Mouse (Mus musculus): ENCODE measurements around the gene Gm11541. TPM values are rescaled to one million over a fixed set of nuclear protein-coding genes. Genes with fewer than 3 reads are reported as not detected.

The Gm11541 gene
- not detected in 2 replicates for polyA plus RNA-seq (2016; fragmentation: Nextera tagmentation; extraction: Ambion mirVana)

DNA sequence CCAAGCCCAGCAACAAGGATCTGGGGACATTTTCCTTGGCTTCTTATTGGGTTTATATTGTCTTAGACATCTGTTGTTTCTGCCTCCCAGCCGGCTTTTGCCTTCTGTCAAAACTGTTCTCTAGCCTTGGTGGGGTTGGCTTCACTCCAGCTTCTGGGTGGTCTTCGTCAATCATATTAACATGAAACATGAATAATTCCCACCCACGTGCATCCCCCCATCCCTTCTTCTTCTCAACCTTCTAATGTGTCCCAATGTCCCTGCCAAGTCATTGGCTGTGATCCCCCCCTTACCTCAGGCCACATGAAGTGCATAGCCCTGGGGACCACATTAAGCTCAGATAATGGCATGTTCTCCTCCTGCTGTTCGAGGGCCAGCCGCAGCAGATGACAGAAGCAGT lies at the start of gene Gm11541:
Gene Gm11541, minus strand, starts transcription at position 28 of the 400 bp plus-strand sequence.
- Histone ChIP-seq H3K27ac (no peak within 1 kb of the TSS), H3K27me3 (replicated peaks) (peaks cover 18% of the 10 kb centered on the region; the same call in 1 of the 2 replicates), H3K9me3 (replicated peaks) (no peaks in the 10 kb centered on the region), H3K4me3 (no peak within 1 kb of the TSS), H3K4me2 (no peak within 1 kb of the TSS), H3K36me3 (no peaks in the 10 kb centered on the region), H3K4me1 (no peaks in the 10 kb centered on the region), H3K9ac (no peak within 1 kb of the TSS)
- no peak for ATAC-seq
- WGBS (ENCODE audit: insufficient replicate concordance) = 64% methylated on average over 5 of the region's 5 CpGs

GRCm38 (mm10) chr11:94752946-94753713 lies 48.8 kb upstream of the Gm11541 start:
- Histone ChIP-seq H3K4me2 (no peak overlapping the region), H3K27ac (no peak overlapping the region), H3K9me3 (replicated peaks) (no peaks in the 10 kb centered on the region), H3K27me3 (replicated peaks) (peaks cover 6% of the 10 kb centered on the region; the same call in 1 of the 2 replicates), H3K4me1 (no peaks in the 10 kb centered on the region), H3K4me3 (no peak overlapping the region), H3K9ac (no peak overlapping the region), H3K36me3 (no peaks in the 10 kb centered on the region)
- 10% methylated on average over 2 of the region's 2 CpGs for WGBS (ENCODE audit: insufficient replicate concordance)
- ATAC-seq = no peak

GRCm38 (mm10) chr11:94741732-94742272 lies 37.5 kb upstream of the Gm11541 start, which contains the start of gene Cdc34b:
Gene Cdc34b (plus strand): TSS chr11:94741782.
- 66% methylated on average over 29 of the region's 29 CpGs for WGBS (ENCODE audit: insufficient replicate concordance)
- no peak within 1 kb of the TSS for H3K27ac ChIP-seq
- H3K9me3 ChIP-seq (replicated peaks) = no peaks in the 10 kb centered on the region
- no peaks in the 10 kb centered on the region for H3K36me3 ChIP-seq
- no peak within 1 kb of the TSS for H3K4me3 ChIP-seq
- no peak within 1 kb of the TSS for H3K9ac ChIP-seq
- no peak for ATAC-seq
- H3K4me1 ChIP-seq = no peaks in the 10 kb centered on the region
- H3K27me3 ChIP-seq (replicated peaks) = peaks cover 13% of the 10 kb centered on the region
- H3K4me2 ChIP-seq = no peak within 1 kb of the TSS

- Histone ChIP-seq H3K4me1 (no peaks in the 10 kb centered on the region), H3K36me3 (no peaks in the 10 kb centered on the region), H3K27ac (no peak overlapping the region), H3K27me3 (replicated peaks) (peaks cover 3% of the 10 kb centered on the region; the same call in 1 of the 2 replicates), H3K9me3 (replicated peaks) (no peaks in the 10 kb centered on the region), H3K9ac (no peak overlapping the region), H3K4me3 (no peak overlapping the region), H3K4me2 (no peak overlapping the region)
- ATAC-seq = no peak
- 51% methylated on average over 2 of the region's 2 CpGs for WGBS (ENCODE audit: insufficient replicate concordance)
Measured at GRCm38 (mm10) chr11:94735746-94736145, 31.4 kb upstream of the Gm11541 start.

- no peaks in the 10 kb centered on the region for H3K36me3 ChIP-seq
- H3K4me2 ChIP-seq = no peak overlapping the region
- peaks cover 3% of the 10 kb centered on the region; the same call in 1 of the 2 replicates for H3K27me3 ChIP-seq (replicated peaks)
- H3K9ac ChIP-seq = no peak overlapping the region
- H3K4me3 ChIP-seq = no peak overlapping the region
- H3K9me3 ChIP-seq (replicated peaks) = no peaks in the 10 kb centered on the region
- no peak overlapping the region for H3K27ac ChIP-seq
- WGBS (ENCODE audit: insufficient replicate concordance) = 26% methylated on average over 8 of the region's 8 CpGs
- H3K4me1 ChIP-seq = no peaks in the 10 kb centered on the region
- no peak for ATAC-seq
Measured at GRCm38 (mm10) chr11:94732773-94733172, 28.5 kb upstream of the Gm11541 start.

DNA sequence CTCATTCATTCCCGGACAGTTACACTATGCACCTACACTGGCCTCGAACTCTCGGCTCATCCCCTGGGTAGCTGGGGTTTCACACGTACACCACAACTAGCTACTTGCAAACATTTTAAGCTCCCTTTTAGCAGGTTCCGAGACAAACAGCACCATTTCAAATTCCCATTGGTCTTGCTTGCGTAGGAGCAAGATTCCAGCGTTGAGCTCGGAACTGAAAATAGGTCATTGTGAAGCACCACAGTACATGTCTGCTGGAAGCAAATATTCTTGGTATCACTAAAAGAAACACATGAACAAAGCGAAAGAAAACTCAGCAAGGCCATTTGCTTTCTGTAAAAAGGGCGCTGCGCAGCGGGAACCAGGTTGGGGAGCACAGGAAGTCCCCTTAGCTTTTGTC lies 26.9 kb upstream of the Gm11541 start:
- H3K9ac ChIP-seq = no peak overlapping the region
- no peaks in the 10 kb centered on the region for H3K4me1 ChIP-seq
- H3K4me2 ChIP-seq = no peak overlapping the region
- no peak overlapping the region for H3K27ac ChIP-seq
- no peaks in the 10 kb centered on the region for H3K9me3 ChIP-seq (replicated peaks)
- H3K4me3 ChIP-seq = no peak overlapping the region
- H3K27me3 ChIP-seq (replicated peaks) = 0 out of 2 replicates have a peak, but pooled peaks cover 3% of the 10 kb centered on the region
- WGBS (ENCODE audit: insufficient replicate concordance) = 67% methylated on average over 12 of the region's 12 CpGs
- no peak for ATAC-seq
- H3K36me3 ChIP-seq = no peaks in the 10 kb centered on the region

DNA sequence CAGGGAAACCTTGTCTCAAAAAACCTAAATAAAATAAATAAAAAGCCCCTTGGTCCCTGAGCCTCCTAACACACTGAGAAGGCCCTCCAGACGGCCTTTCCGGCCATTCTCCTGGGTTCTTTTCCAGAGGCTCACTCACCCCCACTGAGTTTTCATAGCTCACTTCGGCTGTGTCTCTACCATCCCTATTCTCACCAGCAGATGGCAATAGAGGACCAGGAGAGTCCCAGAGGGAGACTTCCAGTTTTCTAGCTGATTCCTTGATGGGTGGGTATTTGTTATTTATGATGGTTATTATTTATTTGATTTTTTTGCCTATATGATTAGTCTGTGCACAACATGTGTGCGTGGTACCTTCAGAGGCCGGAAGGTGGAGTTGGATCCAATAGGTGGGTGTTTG lies 26.0 kb upstream of the Gm11541 start:
- Histone ChIP-seq H3K4me3 (no peak overlapping the region), H3K9me3 (replicated peaks) (no peaks in the 10 kb centered on the region), H3K4me1 (no peaks in the 10 kb centered on the region), H3K9ac (no peak overlapping the region), H3K4me2 (no peak overlapping the region), H3K27me3 (replicated peaks) (0 out of 2 replicates have a peak, but pooled peaks cover 3% of the 10 kb centered on the region), H3K36me3 (no peaks in the 10 kb centered on the region), H3K27ac (no peak overlapping the region)
- WGBS (ENCODE audit: insufficient replicate concordance) = 21% methylated on average over 5 of the region's 5 CpGs
- no peak for ATAC-seq

- Histone ChIP-seq H3K4me2 (no peak overlapping the region), H3K4me3 (no peak overlapping the region), H3K9me3 (replicated peaks) (no peaks in the 10 kb centered on the region), H3K9ac (no peak overlapping the region), H3K27ac (no peak overlapping the region), H3K4me1 (no peaks in the 10 kb centered on the region), H3K36me3 (no peaks in the 10 kb centered on the region), H3K27me3 (replicated peaks) (0 out of 2 replicates have a peak, but pooled peaks cover 3% of the 10 kb centered on the region)
- ATAC-seq = no peak
- WGBS (ENCODE audit: insufficient replicate concordance) = 24% methylated on average over 4 of the region's 4 CpGs
Measured at GRCm38 (mm10) chr11:94729565-94729964, 25.3 kb upstream of the Gm11541 start.

- no peaks in the 10 kb centered on the region for H3K4me1 ChIP-seq
- H3K4me2 ChIP-seq = no peak overlapping the region
- H3K9ac ChIP-seq = no peak overlapping the region
- 0 out of 2 replicates have a peak, but pooled peaks cover 3% of the 10 kb centered on the region for H3K27me3 ChIP-seq (replicated peaks)
- H3K9me3 ChIP-seq (replicated peaks) = no peaks in the 10 kb centered on the region
- no peak overlapping the region for H3K4me3 ChIP-seq
- 66% methylated on average over 3 of the region's 3 CpGs for WGBS (ENCODE audit: insufficient replicate concordance)
- no peak overlapping the region for H3K27ac ChIP-seq
- H3K36me3 ChIP-seq = no peaks in the 10 kb centered on the region
- ATAC-seq = no peak
Measured at GRCm38 (mm10) chr11:94728545-94728944, 24.2 kb upstream of the Gm11541 start.

GRCm38 (mm10) chr11:94727306-94727705 lies 23.0 kb upstream of the Gm11541 start:
- H3K36me3 ChIP-seq = no peaks in the 10 kb centered on the region
- H3K9ac ChIP-seq = no peak overlapping the region
- H3K4me3 ChIP-seq = no peak overlapping the region
- no peaks in the 10 kb centered on the region for H3K4me1 ChIP-seq
- H3K9me3 ChIP-seq (replicated peaks) = no peaks in the 10 kb centered on the region
- no peaks in the 10 kb centered on the region for H3K27me3 ChIP-seq (replicated peaks)
- no peak for ATAC-seq
- WGBS (ENCODE audit: insufficient replicate concordance) = 72% methylated on average over 3 of the region's 3 CpGs
- H3K4me2 ChIP-seq = no peak overlapping the region
- H3K27ac ChIP-seq = no peak overlapping the region

- H3K9ac ChIP-seq = no peak overlapping the region
- H3K4me3 ChIP-seq = no peak overlapping the region
- no peak for ATAC-seq
- WGBS (ENCODE audit: insufficient replicate concordance) = 61% methylated on average over 2 of the region's 2 CpGs
- peaks cover 7% of the 10 kb centered on the region; the same call in 1 of the 2 replicates for H3K27me3 ChIP-seq (replicated peaks)
- H3K36me3 ChIP-seq = no peaks in the 10 kb centered on the region
- no peak overlapping the region for H3K4me2 ChIP-seq
- no peaks in the 10 kb centered on the region for H3K9me3 ChIP-seq (replicated peaks)
- H3K4me1 ChIP-seq = no peaks in the 10 kb centered on the region
- no peak overlapping the region for H3K27ac ChIP-seq
Measured at GRCm38 (mm10) chr11:94719216-94719615, 14.9 kb upstream of the Gm11541 start.

DNA sequence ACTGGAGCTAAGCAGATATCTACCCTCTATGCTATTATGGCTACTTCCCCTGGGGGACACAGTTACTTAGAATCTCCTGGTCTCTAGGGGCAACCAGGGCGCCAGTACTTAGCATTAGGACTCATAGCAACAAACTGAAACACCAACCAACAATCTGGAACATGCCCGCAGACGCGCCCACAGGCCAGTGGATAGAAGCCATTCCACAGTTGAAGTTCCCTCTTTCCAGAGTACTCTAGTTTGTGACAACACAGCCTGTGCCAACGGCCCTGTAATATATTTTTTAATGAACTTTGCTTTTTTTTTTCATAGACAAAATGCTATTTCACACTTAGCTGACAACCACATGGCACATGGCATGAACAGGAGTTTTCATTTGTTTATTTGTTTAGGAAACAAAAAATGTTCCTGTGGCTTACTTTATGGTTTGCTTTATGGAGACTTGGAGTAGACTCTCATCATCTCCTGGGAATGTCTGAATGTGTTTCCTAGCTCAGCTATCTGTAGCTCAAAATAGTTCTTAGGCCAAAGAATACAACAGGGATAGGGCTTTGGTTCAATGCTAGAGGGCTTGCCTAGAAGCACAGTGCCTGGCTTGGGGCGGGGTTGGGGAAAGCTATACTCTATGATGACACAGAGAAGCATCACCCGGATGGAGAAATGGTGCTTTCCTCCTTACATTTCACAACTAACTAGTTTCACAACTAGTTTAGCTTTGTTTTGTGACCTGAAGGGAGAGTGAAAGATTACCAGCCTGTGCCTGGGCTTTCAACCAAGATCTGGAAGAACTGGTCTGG lies 14.0 kb upstream of the Gm11541 start:
- H3K4me1 ChIP-seq = no peaks in the 10 kb centered on the region
- H3K9me3 ChIP-seq (replicated peaks) = no peaks in the 10 kb centered on the region
- no peak overlapping the region for H3K27ac ChIP-seq
- no peak overlapping the region for H3K4me3 ChIP-seq
- H3K36me3 ChIP-seq = no peaks in the 10 kb centered on the region
- peaks cover 16% of the 10 kb centered on the region for H3K27me3 ChIP-seq (replicated peaks)
- no peak overlapping the region for H3K4me2 ChIP-seq
- WGBS (ENCODE audit: insufficient replicate concordance) = 71% methylated on average over 7 of the region's 7 CpGs
- ATAC-seq = no peak
- no peak overlapping the region for H3K9ac ChIP-seq
